Mouse (Mus musculus) left cerebral cortex, adult 2 months (tissue): Measurements from ENCODE around the gene Mttp. TPM values are rescaled to one million over a fixed set of nuclear protein-coding genes. Genes with fewer than 3 reads are reported as not detected.

Experiments
- DNase-seq, 2 experiments: peaks; one replicate each; pipeline ENCODE4 v3.0.0; 2021 to 2022; ENCODE audit warnings: low spot score in 2 of 2, mixed read lengths in 1 of 2; ENCODE audit errors: extremely low spot score in 1 of 2
- H3K27ac ChIP-seq: fragments of 200-600 bp; 2 replicates; pipeline ENCODE4 v1.8.1; 2022
- H3K4me3 ChIP-seq: fragments of 200-600 bp; 2 replicates; pipeline ENCODE4 v1.8.1; 2022
- CTCF ChIP-seq: fragments of 200-600 bp; IDR thresholded peaks from 2 replicates; pipeline ENCODE4 v1.8.1; 2022; ENCODE audit warnings: antibody characterized with exemption, mild to moderate bottlenecking, moderate library complexity
- intact Hi-C: fragments of 180-260 bp; cut with DNase I; formaldehyde crosslinking; loops from one replicate; pipeline ENCODE4 v1.15.1; 2025
- total RNA-seq, 2 experiments: library from RNA; stranded (reverse); gene quantifications; 2 replicates each; pipeline ENCODE4 v1.2.3; 2021

Mttp gene
- total RNA-seq, 2 experiments from 2014 or later: 6.2 to 6.5 TPM

DNA sequence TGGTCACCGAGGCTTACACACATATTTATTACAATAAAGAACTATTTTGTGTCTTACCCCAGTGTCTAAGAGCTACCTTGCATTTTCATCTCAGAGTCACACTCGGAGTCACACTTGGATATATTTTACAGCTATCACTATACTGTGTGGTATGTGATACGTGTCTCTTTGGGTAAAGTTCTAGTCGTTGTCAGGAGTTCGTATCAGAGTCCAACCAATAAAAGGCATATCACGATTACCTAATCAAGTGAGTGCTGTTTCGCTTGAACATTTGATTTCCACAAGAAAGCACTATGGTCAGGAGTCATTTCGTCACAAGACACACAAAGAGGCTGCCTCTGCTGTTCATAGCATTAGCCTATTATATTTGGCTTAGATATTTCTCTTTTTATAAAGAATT lies 11.3 kb downstream of the Mttp start:
- intact Hi-C loops: no loop called here
- TF ChIP-seq CTCF: no peak

GRCm38 (mm10) chr3:138131168-138131567 lies 13.6 kb downstream of the Mttp start:
- intact Hi-C loops: no loop called here
- no peak for TF ChIP-seq CTCF
- DNase-seq: no peak
- Histone ChIP-seq H3K4me3 (no peak overlapping the region), H3K27ac (no peak overlapping the region)

More for the DNA sequence above, 11.3 kb downstream of the Mttp start:
- Histone ChIP-seq H3K27ac (no peak overlapping the region), H3K4me3 (no peak overlapping the region)
- DNase-seq: no peak

DNA sequence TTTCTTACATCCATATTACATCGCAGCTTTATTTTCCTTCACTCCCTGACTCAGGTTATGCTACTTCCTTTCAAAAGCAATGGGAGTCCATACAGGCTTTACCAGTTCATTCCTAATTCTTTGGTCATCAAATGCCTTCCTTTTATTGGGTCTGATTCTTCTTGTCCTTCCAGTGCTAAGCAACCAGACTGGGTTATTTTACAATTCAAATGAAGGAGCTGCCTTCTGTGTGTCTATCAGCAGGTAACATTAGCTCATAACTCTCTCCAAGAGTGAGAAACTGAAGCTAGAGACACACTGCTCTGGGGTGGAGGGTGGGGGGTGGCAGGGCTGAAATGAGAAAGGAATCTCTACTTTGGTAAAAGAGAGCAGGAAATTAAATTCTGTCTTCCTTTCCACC lies 14.1 kb downstream of the Mttp start:
- H3K27ac ChIP-seq: no peak overlapping the region
- H3K4me3 ChIP-seq: no peak overlapping the region
- TF ChIP-seq CTCF: no peak
- intact Hi-C loops: no loop called here
- DNase-seq: no peak

- no peak for TF ChIP-seq CTCF
- Histone ChIP-seq H3K27ac (no peak overlapping the region), H3K4me3 (no peak overlapping the region)
- DNase-seq: no peak
- intact Hi-C loops: no loop called here
Observed at GRCm38 (mm10) chr3:138129110-138129509, 15.7 kb downstream of the Mttp start.

GRCm38 (mm10) chr3:138123842-138124241 lies 20.9 kb downstream of the Mttp start:
- intact Hi-C loops: no loop called here
- H3K27ac ChIP-seq: no peak overlapping the region
- no peak for TF ChIP-seq CTCF

GRCm38 (mm10) chr3:138121461-138121860 lies 23.3 kb downstream of the Mttp start:
- intact Hi-C loops: no loop called here
- TF ChIP-seq CTCF: no peak
- Histone ChIP-seq H3K4me3 (no peak overlapping the region), H3K27ac (no peak overlapping the region)
- no peak for DNase-seq

More at GRCm38 (mm10) chr3:138123842-138124241, 20.9 kb downstream of the Mttp start:
- DNase-seq: no peak
- no peak overlapping the region for H3K4me3 ChIP-seq

DNA sequence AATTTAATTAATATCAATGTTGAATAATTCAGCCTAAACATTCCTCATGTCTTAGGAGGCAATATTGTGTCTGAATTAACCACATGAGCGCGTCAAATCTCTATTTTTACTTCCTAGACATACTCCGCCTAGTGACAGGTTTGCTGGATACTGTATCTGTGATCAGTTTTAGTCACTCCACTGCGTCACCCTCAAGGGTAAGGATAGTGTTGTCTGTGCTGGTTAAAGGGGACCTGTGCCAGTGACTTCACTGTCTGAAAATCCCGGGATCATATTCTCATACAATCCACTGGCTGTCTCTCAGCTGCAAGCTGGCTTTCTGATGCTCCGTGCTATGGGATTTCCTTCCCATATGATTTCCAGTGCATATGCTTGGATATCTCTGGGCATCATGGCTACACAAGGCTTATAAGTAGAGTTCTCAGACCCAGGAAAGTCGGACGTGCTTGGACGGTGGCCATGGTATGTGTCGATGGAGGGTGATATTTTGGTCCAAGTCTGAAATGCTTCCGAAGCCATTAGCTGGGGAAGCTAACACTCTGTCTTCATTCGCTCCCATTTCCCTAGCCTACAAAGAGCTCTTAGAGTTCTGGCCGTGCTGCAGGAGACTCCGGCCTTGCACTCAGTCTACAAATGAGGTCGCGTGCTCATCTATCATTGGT lies 25.2 kb downstream of the Mttp start:
- intact Hi-C loops: no loop called here
- no peak for DNase-seq
- no peak overlapping the region for H3K4me3 ChIP-seq
- no peak for TF ChIP-seq CTCF
- H3K27ac ChIP-seq: no peak overlapping the region

- Histone ChIP-seq H3K4me3 (no peak overlapping the region), H3K27ac (no peak overlapping the region)
- no peak for DNase-seq
- intact Hi-C loops: no loop called here
- no peak for TF ChIP-seq CTCF
Observed at GRCm38 (mm10) chr3:138118831-138119230, 25.9 kb downstream of the Mttp start.

GRCm38 (mm10) chr3:138118392-138118791 lies 26.4 kb downstream of the Mttp start:
- intact Hi-C loops: no loop called here
- no peak for TF ChIP-seq CTCF
- no peak for DNase-seq
- Histone ChIP-seq H3K27ac (no peak overlapping the region), H3K4me3 (no peak overlapping the region)

DNA sequence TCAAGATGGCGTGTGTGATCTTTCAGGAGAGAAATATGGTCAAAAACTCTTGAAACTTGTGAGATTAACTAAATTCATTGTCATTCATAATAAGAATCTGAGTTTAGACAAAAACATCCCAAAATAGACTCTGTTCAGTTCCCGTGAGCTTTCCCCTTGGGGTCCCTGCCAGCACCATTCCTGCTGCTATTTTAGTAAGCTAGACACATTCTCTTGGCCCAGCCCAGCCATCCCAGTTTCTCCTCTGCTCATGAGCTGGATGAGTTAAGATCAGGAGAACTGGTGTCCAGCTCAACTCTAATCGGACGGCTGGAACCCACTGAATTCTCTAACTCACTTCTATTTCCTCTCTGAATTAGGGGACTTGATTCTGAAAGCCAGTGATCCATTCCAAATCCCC lies 27.9 kb downstream of the Mttp start:
- intact Hi-C loops: no loop called here
- Histone ChIP-seq H3K4me3 (no peak overlapping the region), H3K27ac (no peak overlapping the region)
- no peak for TF ChIP-seq CTCF
- DNase-seq: no peak

DNA sequence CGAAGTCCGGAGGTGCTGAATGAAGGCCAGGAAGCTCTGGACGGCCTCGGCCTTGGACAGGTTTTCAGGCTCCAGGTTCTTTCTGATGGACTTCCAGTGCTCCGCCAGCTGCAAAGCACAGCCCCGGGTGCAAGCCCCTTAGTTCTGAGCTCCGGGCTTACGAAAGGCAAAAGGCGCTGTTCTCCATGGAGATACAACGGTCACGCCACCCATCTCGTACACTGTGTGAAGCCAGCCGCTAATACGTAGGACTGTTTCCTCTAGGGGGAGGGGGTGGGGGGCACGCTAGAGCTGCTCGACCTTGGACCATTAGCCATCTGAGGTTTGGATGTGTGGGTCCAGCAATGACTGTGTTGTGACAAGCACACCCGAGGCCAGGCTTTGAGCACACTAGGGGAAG lies 30.7 kb downstream of the Mttp start:
- intact Hi-C loops: no loop called here
- TF ChIP-seq CTCF: no peak
- DNase-seq: no peak
- no peak overlapping the region for H3K4me3 ChIP-seq
- no peak overlapping the region for H3K27ac ChIP-seq

DNA sequence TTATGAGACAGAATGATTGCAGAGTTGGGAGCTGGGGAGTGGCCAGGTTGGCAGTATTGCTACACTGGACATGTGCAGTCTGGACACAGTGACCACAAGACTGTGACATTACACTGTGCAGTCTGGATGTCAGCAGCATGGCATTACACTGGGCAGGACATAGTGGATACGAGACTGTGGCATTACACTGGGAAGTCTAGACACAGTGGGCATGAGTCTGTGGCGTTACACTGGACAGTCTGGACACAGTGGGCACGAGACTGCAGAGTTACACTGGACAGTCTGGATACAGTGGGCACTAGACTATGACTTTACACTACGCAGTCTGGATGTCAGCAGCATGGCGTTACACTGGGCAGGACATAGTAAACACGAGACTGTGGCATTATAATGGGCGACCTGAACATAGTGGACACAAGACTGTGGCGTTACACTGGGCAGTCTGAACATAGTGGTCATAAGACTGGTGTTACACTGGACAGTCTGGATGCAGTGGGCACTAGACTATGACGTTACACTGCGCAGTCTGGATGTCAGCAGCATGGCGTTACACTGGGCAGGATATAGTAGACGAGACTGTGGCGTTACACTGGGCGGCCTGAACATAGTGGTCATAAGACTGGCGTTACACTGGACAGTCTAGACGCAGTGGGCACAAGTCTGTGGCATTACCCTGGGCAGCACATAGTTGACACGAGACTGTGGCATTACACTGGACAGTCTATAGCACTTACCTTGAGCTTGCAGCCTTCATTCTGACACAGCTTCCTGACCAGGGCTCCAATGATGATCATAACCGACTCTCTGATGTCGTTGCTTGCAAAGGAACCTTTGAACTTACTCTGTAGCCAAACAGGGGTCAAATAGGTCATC lies 33.6 kb downstream of the Mttp start:
- Histone ChIP-seq H3K27ac (no peak overlapping the region), H3K4me3 (no peak overlapping the region)
- TF ChIP-seq CTCF: no peak
- no peak for DNase-seq
- intact Hi-C loops: no loop called here
